Mouse (Mus musculus): ENCODE measurements around the gene Csf2rb2.
A peak's percentile ranks its signal among the peaks of the same experiment; 100 is the strongest.
"Not testable (repeated sequence)": the region's sequence is repeated elsewhere in the genome, so short reads cannot be mapped to it uniquely, and the experiment has no call there.

Gene Csf2rb2

GRCm38 (mm10) chr15:78257326-78258050 is 48.0 kb downstream of the Csf2rb2 start:
- peak; percentile 82 for DNase-seq (ENCODE audit: low spot score)

- DNase-seq (ENCODE audit: low spot score) = not testable (repeated sequence)
Measured at GRCm38 (mm10) chr15:78256602-78257259, 48.8 kb downstream of the Csf2rb2 start.

GRCm38 (mm10) chr15:78254751-78255150 is 50.8 kb downstream of the Csf2rb2 start:
- peak; percentile 81 for DNase-seq (ENCODE audit: low spot score)

- no peak for DNase-seq (ENCODE audit: low spot score)
Measured at GRCm38 (mm10) chr15:78248410-78248809, 57.1 kb downstream of the Csf2rb2 start.

GRCm38 (mm10) chr15:78247659-78248058 is 57.9 kb downstream of the Csf2rb2 start:
- DNase-seq (ENCODE audit: low spot score) = no peak

- no peak for DNase-seq (ENCODE audit: low spot score)
Measured at GRCm38 (mm10) chr15:78246143-78247116, 59.1 kb downstream of the Csf2rb2 start.

- no peak for DNase-seq (ENCODE audit: low spot score)
Measured at GRCm38 (mm10) chr15:78244695-78245492, 60.6 kb downstream of the Csf2rb2 start, which contains the start of gene Ncf4. Gene Ncf4, plus strand, starts transcription at chr15:78244801.

- DNase-seq (ENCODE audit: low spot score) = peak; percentile 68
Measured at GRCm38 (mm10) chr15:78243774-78244173, 61.7 kb downstream of the Csf2rb2 start.

- peak; percentile 36 for DNase-seq (ENCODE audit: low spot score)
Measured at GRCm38 (mm10) chr15:78243061-78243460, 62.5 kb downstream of the Csf2rb2 start.

- peak; percentile 35 for DNase-seq (ENCODE audit: low spot score)
Measured at GRCm38 (mm10) chr15:78241335-78241734, 64.2 kb downstream of the Csf2rb2 start.

GRCm38 (mm10) chr15:78239956-78240617 is 65.4 kb downstream of the Csf2rb2 start:
- DNase-seq (ENCODE audit: low spot score) = peak; percentile 37

- DNase-seq (ENCODE audit: low spot score) = peak; percentile 85
Measured at GRCm38 (mm10) chr15:78239453-78239852, 66.1 kb downstream of the Csf2rb2 start.

GRCm38 (mm10) chr15:78234823-78235509 is 70.6 kb downstream of the Csf2rb2 start:
- DNase-seq (ENCODE audit: low spot score) = no peak
